Mouse (Mus musculus): ENCODE results near the gene Gbgt1. TPM values are rescaled to one million over a fixed set of nuclear protein-coding genes. Genes with fewer than 3 reads are reported as not detected.
"Not testable (repeated sequence)": the region's sequence is repeated elsewhere in the genome, so short reads cannot be mapped to it uniquely, and the experiment has no call there.

Gene Gbgt1
- polyA plus RNA-seq, 1 experiment from 2014 or later, result 0.70 TPM

DNA sequence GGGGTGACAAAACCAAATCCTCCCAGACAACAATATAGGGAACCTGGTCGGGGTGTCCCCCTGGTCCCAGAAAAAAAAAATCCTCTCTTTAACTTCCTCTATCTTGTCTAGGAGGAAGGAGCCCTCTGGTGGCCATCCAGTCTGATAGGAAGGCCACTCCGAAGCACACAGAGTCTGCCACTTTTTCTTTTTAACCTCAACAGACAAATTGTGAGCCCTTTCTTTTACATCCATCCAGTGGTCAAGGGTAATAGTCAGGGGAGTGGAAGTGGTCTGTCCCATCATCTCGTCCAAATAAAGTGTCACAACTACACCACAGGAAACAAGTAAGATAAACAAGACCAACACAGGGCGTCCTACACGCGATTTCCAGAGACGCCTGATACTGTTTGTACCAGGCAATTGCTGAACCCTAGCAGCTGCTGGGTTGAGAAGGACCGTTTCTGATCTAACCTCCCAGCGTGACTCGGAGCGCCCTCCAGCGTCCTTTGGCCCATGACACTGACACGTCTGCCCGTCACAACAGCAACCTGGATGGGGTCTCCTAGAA lies 1.4 kb upstream of the Gbgt1 start:
- no peak overlapping the region for H3K4me2 ChIP-seq (ENCODE audit: low read depth, low read length)

DNA sequence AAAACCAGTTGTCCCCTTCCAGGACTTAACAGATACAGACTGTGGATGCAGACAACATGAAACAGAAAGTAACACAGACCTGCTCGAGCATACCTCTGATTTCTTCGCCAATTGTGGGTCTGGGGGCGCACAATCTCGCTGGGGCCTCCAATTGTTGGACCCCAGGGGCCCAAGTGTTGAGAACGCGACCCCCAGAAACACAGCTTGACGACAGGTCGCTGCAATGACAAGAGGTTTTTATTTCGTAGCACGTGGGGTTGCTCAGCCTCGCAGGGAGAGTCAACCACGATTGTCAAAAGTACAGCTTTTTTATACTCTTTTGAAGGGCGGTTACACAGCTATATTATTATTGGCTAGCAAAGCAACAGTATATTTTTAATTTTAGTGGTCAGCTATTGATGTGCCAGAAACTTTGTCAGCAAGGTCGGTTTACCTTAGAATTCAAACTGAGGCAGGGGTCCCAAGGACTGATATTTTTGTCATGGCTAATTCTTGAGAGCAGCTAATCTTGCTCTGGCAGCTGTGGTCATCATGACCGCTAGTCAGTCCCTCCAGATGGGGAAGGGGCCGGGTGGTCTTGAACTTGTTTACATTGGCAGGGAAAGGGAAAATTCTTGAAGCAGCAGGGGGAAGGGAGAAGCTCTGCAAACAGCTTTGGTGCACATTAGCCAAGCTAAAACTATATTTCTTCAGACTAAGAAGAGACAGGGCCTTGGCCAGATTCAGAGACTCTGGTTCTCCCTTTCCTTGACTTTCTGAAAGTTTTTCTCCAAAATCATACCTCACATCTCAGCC lies 693 bp upstream of the Gbgt1 start:
- H3K36me3 ChIP-seq (ENCODE audit: control insufficient read depth, insufficient read depth), result no peaks in the 10 kb centered on the region
- no peak overlapping the region for H3K9ac ChIP-seq (ENCODE audit: low read depth, low read length)
- no peaks in the 10 kb centered on the region for H3K27me3 ChIP-seq (ENCODE audit: control insufficient read depth, insufficient read depth, low read depth, low read length)
- H3K4me3 ChIP-seq (ENCODE audit: low read depth, low read length), result no peak overlapping the region
- no peak overlapping the region for H3K4me2 ChIP-seq (ENCODE audit: low read depth, low read length)
- H3K4me1 ChIP-seq (ENCODE audit: control insufficient read depth, low read depth, low read length), result no peaks in the 10 kb centered on the region
- 65% methylated on average over 16 of the region's 16 CpGs for WGBS (ENCODE audit: insufficient replicate concordance)
- H3K9me3 ChIP-seq (replicated peaks; ENCODE audit: control insufficient read depth, low read length), result no peaks in the 10 kb centered on the region
- H3K27ac ChIP-seq (ENCODE audit: low read length), result no peak overlapping the region
- ATAC-seq (ENCODE audit: low read depth), result no peak

More for the DNA sequence above, 1.4 kb upstream of the Gbgt1 start:
- H3K27me3 ChIP-seq (ENCODE audit: control insufficient read depth, insufficient read depth, low read depth, low read length), result no peaks in the 10 kb centered on the region
- no peaks in the 10 kb centered on the region for H3K9me3 ChIP-seq (replicated peaks; ENCODE audit: control insufficient read depth, low read length)
- no peak overlapping the region for H3K27ac ChIP-seq (ENCODE audit: low read length)
- H3K36me3 ChIP-seq (ENCODE audit: control insufficient read depth, insufficient read depth), result no peaks in the 10 kb centered on the region
- no peak overlapping the region for H3K9ac ChIP-seq (ENCODE audit: low read depth, low read length)
- no peak overlapping the region for H3K4me3 ChIP-seq (ENCODE audit: low read depth, low read length)
- no peak for ATAC-seq (ENCODE audit: low read depth)
- WGBS (ENCODE audit: insufficient replicate concordance), result 46% methylated on average over 14 of the region's 14 CpGs
- H3K4me1 ChIP-seq (ENCODE audit: control insufficient read depth, low read depth, low read length), result no peaks in the 10 kb centered on the region

DNA sequence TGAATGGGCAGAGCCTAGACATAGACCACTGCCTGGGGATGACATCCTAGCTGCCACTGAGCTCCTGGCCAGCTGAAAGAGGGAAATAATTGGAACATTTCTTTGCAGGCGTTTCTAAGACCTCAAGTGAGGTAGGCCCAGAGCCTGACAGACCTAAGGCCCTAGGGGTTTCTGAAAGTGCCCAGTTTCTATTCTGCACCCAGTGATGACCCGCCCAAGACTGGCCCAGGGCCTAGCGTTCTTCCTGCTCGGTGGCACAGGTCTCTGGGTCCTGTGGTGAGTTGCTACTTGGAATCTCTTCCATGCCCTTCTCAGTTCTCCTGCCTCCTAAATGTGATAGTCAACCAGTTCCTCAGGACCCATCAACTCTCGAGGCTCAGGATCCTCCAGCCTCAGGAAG lies 870 bp downstream of the Gbgt1 start:
- ATAC-seq (ENCODE audit: low read depth), result no peak
- no peak overlapping the region for H3K4me3 ChIP-seq (ENCODE audit: low read depth, low read length)
- no peak overlapping the region for H3K4me2 ChIP-seq (ENCODE audit: low read depth, low read length)
- no peak overlapping the region for H3K27ac ChIP-seq (ENCODE audit: low read length)
- H3K9ac ChIP-seq (ENCODE audit: low read depth, low read length), result no peak overlapping the region
- no peaks in the 10 kb centered on the region for H3K4me1 ChIP-seq (ENCODE audit: control insufficient read depth, low read depth, low read length)
- H3K9me3 ChIP-seq (replicated peaks; ENCODE audit: control insufficient read depth, low read length), result no peaks in the 10 kb centered on the region
- no peaks in the 10 kb centered on the region for H3K36me3 ChIP-seq (ENCODE audit: control insufficient read depth, insufficient read depth)
- no peaks in the 10 kb centered on the region for H3K27me3 ChIP-seq (ENCODE audit: control insufficient read depth, insufficient read depth, low read depth, low read length)
- 54% methylated on average over 5 of the region's 5 CpGs for WGBS (ENCODE audit: insufficient replicate concordance)

DNA sequence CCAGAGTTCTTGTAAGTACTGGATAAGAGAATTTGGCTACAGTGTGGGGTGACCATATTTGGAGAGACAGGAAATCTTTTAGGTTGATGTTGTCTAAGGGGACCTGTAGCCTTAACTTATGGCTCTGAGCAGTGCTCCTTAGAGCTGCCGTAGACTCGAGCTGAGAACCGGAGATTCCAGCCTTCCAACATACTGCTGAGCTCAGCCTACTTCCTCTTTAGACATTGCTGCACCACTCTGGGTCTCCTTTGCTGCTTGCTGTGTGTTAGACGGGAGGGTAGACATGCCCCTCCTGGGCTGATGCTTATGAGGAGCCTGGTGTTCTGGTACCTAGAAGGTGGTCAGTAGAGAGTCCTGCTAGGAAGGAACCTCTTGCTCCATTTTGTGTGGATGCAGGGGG lies 1.7 kb downstream of the Gbgt1 start:
- H3K27me3 ChIP-seq (ENCODE audit: control insufficient read depth, insufficient read depth, low read depth, low read length), result no peaks in the 10 kb centered on the region
- H3K4me3 ChIP-seq (ENCODE audit: low read depth, low read length), result no peak overlapping the region
- H3K4me1 ChIP-seq (ENCODE audit: control insufficient read depth, low read depth, low read length), result no peaks in the 10 kb centered on the region
- no peaks in the 10 kb centered on the region for H3K9me3 ChIP-seq (replicated peaks; ENCODE audit: control insufficient read depth, low read length)
- ATAC-seq (ENCODE audit: low read depth), result no peak
- H3K27ac ChIP-seq (ENCODE audit: low read length), result no peak overlapping the region
- H3K9ac ChIP-seq (ENCODE audit: low read depth, low read length), result no peak overlapping the region
- no peak overlapping the region for H3K4me2 ChIP-seq (ENCODE audit: low read depth, low read length)
- H3K36me3 ChIP-seq (ENCODE audit: control insufficient read depth, insufficient read depth), result no peaks in the 10 kb centered on the region
- 35% methylated on average over 4 of the region's 4 CpGs for WGBS (ENCODE audit: insufficient replicate concordance)

DNA sequence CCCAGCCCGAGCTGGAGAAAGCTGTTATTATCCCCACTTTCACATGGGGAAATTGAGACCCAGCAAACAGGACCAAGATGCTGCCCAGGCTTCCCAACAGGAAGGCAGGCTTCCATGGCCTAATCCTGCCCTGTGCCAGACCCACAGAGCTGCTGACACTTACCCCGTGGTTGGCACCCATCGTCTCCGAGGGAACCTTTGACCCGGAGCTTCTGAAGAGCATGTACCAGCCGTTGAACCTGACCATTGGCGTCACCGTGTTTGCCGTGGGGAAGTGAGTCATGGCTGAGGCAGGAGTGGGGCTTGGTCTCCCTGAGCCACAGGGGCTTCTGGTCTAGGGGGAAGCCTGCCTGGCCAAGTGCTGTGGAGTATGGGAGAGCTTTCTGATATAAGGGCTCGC lies 6.3 kb downstream of the Gbgt1 start:
- no peak for ATAC-seq (ENCODE audit: low read depth)
- H3K4me1 ChIP-seq (ENCODE audit: control insufficient read depth, low read depth, low read length), result no peaks in the 10 kb centered on the region
- no peaks in the 10 kb centered on the region for H3K9me3 ChIP-seq (replicated peaks; ENCODE audit: control insufficient read depth, low read length)
- H3K9ac ChIP-seq (ENCODE audit: low read depth, low read length), result no peak overlapping the region
- H3K4me3 ChIP-seq (ENCODE audit: low read depth, low read length), result no peak overlapping the region
- H3K27ac ChIP-seq (ENCODE audit: low read length), result no peak overlapping the region
- no peaks in the 10 kb centered on the region for H3K36me3 ChIP-seq (ENCODE audit: control insufficient read depth, insufficient read depth)
- H3K27me3 ChIP-seq (ENCODE audit: control insufficient read depth, insufficient read depth, low read depth, low read length), result no peaks in the 10 kb centered on the region
- WGBS (ENCODE audit: insufficient replicate concordance), result 60% methylated on average over 10 of the region's 10 CpGs
- no peak overlapping the region for H3K4me2 ChIP-seq (ENCODE audit: low read depth, low read length)

DNA sequence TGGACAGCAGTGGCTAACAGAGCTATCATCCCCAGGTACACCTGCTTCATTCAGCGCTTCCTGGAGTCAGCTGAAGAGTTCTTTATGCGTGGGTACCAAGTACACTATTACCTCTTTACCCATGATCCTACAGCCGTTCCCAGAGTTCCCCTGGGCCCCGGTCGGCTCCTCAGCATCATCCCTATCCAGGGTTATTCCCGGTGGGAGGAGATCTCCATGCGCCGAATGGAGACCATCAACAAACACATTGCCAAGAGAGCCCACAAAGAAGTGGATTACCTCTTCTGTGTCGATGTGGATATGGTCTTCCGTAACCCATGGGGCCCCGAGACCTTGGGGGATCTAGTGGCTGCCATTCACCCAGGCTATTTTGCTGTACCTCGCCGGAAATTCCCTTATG lies 8.0 kb downstream of the Gbgt1 start:
- Histone ChIP-seq H3K36me3 (ENCODE audit: control insufficient read depth, insufficient read depth) (no peaks in the 10 kb centered on the region), H3K27ac (ENCODE audit: low read length) (no peak overlapping the region), H3K4me3 (ENCODE audit: low read depth, low read length) (no peak overlapping the region), H3K4me2 (ENCODE audit: low read depth, low read length) (no peak overlapping the region), H3K9ac (ENCODE audit: low read depth, low read length) (no peak overlapping the region), H3K27me3 (ENCODE audit: control insufficient read depth, insufficient read depth, low read depth, low read length) (no peaks in the 10 kb centered on the region), H3K9me3 (replicated peaks; ENCODE audit: control insufficient read depth, low read length) (no peaks in the 10 kb centered on the region), H3K4me1 (ENCODE audit: control insufficient read depth, low read depth, low read length) (no peaks in the 10 kb centered on the region)
- no peak for ATAC-seq (ENCODE audit: low read depth)
- 65% methylated on average over 13 of the region's 13 CpGs for WGBS (ENCODE audit: insufficient replicate concordance)

DNA sequence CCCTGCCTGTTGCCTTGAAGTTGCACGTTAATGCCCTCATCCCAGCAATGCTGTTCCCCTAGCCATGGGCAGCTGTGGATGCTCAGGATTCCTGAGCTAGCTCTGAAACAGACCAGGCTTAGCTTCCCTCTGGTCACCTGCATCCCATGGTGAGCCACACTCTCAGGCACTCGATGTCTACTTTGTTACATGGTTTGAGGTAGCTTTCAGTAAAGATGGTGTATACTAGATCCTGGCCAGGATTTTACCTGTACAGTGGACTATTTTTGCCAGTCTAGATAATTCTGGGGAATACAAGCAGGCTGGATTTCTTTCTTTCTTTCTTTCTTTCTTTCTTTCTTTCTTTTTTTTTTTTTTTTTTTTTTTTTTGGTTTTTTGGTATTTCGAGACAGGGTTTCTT lies 9.1 kb downstream of the Gbgt1 start, which contains the start of gene Gm10134:
Gm10134 (plus strand) TSS at position 301 of the 400 bp plus-strand sequence.
- no peak within 1 kb of the TSS for H3K9ac ChIP-seq (ENCODE audit: low read depth, low read length)
- H3K4me3 ChIP-seq (ENCODE audit: low read depth, low read length), result no peak within 1 kb of the TSS
- no peaks in the 10 kb centered on the region for H3K4me1 ChIP-seq (ENCODE audit: control insufficient read depth, low read depth, low read length)
- 48% methylated on average over 3 of the region's 3 CpGs for WGBS (ENCODE audit: insufficient replicate concordance)
- no peak within 1 kb of the TSS for H3K27ac ChIP-seq (ENCODE audit: low read length)
- H3K4me2 ChIP-seq (ENCODE audit: low read depth, low read length), result no peak within 1 kb of the TSS
- no peak for ATAC-seq (ENCODE audit: low read depth)
- no peaks in the 10 kb centered on the region for H3K36me3 ChIP-seq (ENCODE audit: control insufficient read depth, insufficient read depth)
- H3K9me3 ChIP-seq (replicated peaks; ENCODE audit: control insufficient read depth, low read length), result no peaks in the 10 kb centered on the region
- no peaks in the 10 kb centered on the region; the same call in 1 of the 2 replicates for H3K27me3 ChIP-seq (ENCODE audit: control insufficient read depth, insufficient read depth, low read depth, low read length)

DNA sequence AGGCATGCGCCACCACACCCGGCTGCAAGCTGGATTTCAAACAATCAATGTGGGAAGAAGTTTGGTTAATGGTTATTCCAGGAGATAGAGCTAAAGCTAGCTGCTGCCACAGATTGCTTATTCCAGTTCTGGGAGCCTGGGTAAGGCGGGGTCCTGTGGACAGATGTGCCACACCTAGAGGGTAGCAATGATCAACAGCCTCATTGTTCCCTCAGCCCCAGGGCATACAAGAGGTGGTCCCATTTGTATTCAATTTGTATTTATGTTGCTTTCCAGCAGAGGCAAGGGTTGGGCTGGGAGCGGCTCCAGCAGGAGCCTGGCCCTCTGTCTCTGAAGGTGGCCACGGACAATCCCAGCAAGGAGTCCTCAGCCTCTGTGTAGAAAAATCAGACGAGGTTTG lies 9.6 kb downstream of the Gbgt1 start:
- Histone ChIP-seq H3K9me3 (replicated peaks; ENCODE audit: control insufficient read depth, low read length) (no peaks in the 10 kb centered on the region), H3K9ac (ENCODE audit: low read depth, low read length) (no peak overlapping the region), H3K4me2 (ENCODE audit: low read depth, low read length) (no peak overlapping the region), H3K27ac (ENCODE audit: low read length) (no peak overlapping the region), H3K36me3 (ENCODE audit: control insufficient read depth, insufficient read depth) (no peaks in the 10 kb centered on the region), H3K4me3 (ENCODE audit: low read depth, low read length) (no peak overlapping the region), H3K27me3 (ENCODE audit: control insufficient read depth, insufficient read depth, low read depth, low read length) (no peaks in the 10 kb centered on the region; the same call in 1 of the 2 replicates), H3K4me1 (ENCODE audit: control insufficient read depth, low read depth, low read length) (no peaks in the 10 kb centered on the region)
- 62% methylated on average over 6 of the region's 6 CpGs for WGBS (ENCODE audit: insufficient replicate concordance)
- no peak for ATAC-seq (ENCODE audit: low read depth)

DNA sequence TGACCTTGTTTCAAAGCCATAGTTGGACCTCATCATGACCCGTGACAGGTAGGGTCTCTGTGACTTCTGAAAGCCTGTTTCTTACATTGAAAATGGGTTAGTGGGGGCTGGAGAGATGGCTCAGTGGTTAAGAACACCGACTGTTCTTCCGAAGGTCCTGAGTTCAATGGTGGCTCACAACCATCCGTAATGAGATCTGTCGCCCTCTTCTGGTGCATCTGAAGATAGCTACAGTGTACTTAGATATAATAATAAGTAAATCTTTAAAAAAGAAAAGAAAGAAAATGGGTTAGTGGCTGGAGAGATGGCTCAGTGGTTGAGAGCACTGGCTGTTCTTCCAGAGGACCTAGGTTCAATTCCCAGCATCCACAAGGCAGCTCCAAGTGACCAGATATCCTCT lies 14.9 kb downstream of the Gbgt1 start:
- ATAC-seq (ENCODE audit: low read depth); H3K9ac ChIP-seq (ENCODE audit: low read depth, low read length); H3K9me3 ChIP-seq (replicated peaks; ENCODE audit: control insufficient read depth, low read length); H3K36me3 ChIP-seq (ENCODE audit: control insufficient read depth, insufficient read depth); H3K4me1 ChIP-seq (ENCODE audit: control insufficient read depth, low read depth, low read length); H3K4me3 ChIP-seq (ENCODE audit: low read depth, low read length); H3K4me2 ChIP-seq (ENCODE audit: low read depth, low read length); H3K27ac ChIP-seq (ENCODE audit: low read length): not testable (repeated sequence)
- peaks cover 25% of the 10 kb centered on the region for H3K27me3 ChIP-seq (ENCODE audit: control insufficient read depth, insufficient read depth, low read depth, low read length)
- 33% methylated on average over 5 of the region's 5 CpGs for WGBS (ENCODE audit: insufficient replicate concordance)

Measured in liver, embryonic 16.5 days (tissue).